Mouse (Mus musculus): ENCODE measurements at regions not wholly inside any gene's neighbourhood (a gene's known extent, or its start where the extent isn't known, plus 50 kb on each side); places are given as distances from the start of the nearest gene placed in this dataset.
A peak's percentile ranks its signal among the peaks of the same experiment; 100 is the strongest.
"Not testable (repeated sequence)": the region's sequence is repeated elsewhere in the genome, so short reads cannot be mapped to it uniquely, and the experiment has no call there.

GRCm38 (mm10) chr12:65379321-65379720 lies 154.0 kb downstream of the Wdr20rt start:
- no peaks in the 10 kb centered on the region for H3K9me3 ChIP-seq (ENCODE audit: control insufficient read depth, low read length)
- 95% methylated on average over 1 of the region's 1 CpGs for WGBS
- H3K27ac ChIP-seq (ENCODE audit: low read length) = no peak overlapping the region
- H3K4me1 ChIP-seq (ENCODE audit: control insufficient read depth, insufficient read depth, low read length) = no peaks in the 10 kb centered on the region
- no peaks in the 10 kb centered on the region for H3K27me3 ChIP-seq (replicated peaks; ENCODE audit: control insufficient read depth, insufficient read depth, low read length)
- no peak for ATAC-seq
- no peaks in the 10 kb centered on the region for H3K36me3 ChIP-seq (ENCODE audit: control insufficient read depth, insufficient read depth, low read length)
- H3K4me3 ChIP-seq (ENCODE audit: low read length) = no peak overlapping the region
- no peak overlapping the region for H3K9ac ChIP-seq (ENCODE audit: low read depth, low read length)
- H3K4me2 ChIP-seq (ENCODE audit: low read depth, low read length) = no peak overlapping the region

- H3K4me3 ChIP-seq (ENCODE audit: low read length) = no peak overlapping the region
- ATAC-seq = no peak
- 55% methylated on average over 5 of the region's 5 CpGs for WGBS
- no peaks in the 10 kb centered on the region for H3K27me3 ChIP-seq (replicated peaks; ENCODE audit: control insufficient read depth, insufficient read depth, low read length)
- H3K4me1 ChIP-seq (ENCODE audit: control insufficient read depth, insufficient read depth, low read length) = no peaks in the 10 kb centered on the region
- H3K9me3 ChIP-seq (ENCODE audit: control insufficient read depth, low read length) = no peaks in the 10 kb centered on the region
- no peak overlapping the region for H3K9ac ChIP-seq (ENCODE audit: low read depth, low read length)
- no peak overlapping the region for H3K27ac ChIP-seq (ENCODE audit: low read length)
- no peak overlapping the region for H3K4me2 ChIP-seq (ENCODE audit: low read depth, low read length)
- H3K36me3 ChIP-seq (ENCODE audit: control insufficient read depth, insufficient read depth, low read length) = no peaks in the 10 kb centered on the region
Observed at GRCm38 (mm10) chr12:65382118-65382791, 156.9 kb downstream of the Wdr20rt start.

- 93% methylated on average over 11 of the region's 11 CpGs for WGBS
- H3K36me3 ChIP-seq (ENCODE audit: control insufficient read depth, insufficient read depth, low read length); H3K4me3 ChIP-seq (ENCODE audit: low read length); ATAC-seq; H3K4me1 ChIP-seq (ENCODE audit: control insufficient read depth, insufficient read depth, low read length); H3K4me2 ChIP-seq (ENCODE audit: low read depth, low read length); H3K27ac ChIP-seq (ENCODE audit: low read length); H3K9ac ChIP-seq (ENCODE audit: low read depth, low read length); H3K27me3 ChIP-seq (replicated peaks; ENCODE audit: control insufficient read depth, insufficient read depth, low read length); H3K9me3 ChIP-seq (ENCODE audit: control insufficient read depth, low read length): not testable (repeated sequence)
Observed at GRCm38 (mm10) chr12:65382796-65383195, 157.5 kb downstream of the Wdr20rt start.

GRCm38 (mm10) chr12:65386005-65386645 lies 160.8 kb downstream of the Wdr20rt start:
- no peaks in the 10 kb centered on the region for H3K4me1 ChIP-seq (ENCODE audit: control insufficient read depth, insufficient read depth, low read length)
- H3K4me3 ChIP-seq (ENCODE audit: low read length) = no peak overlapping the region
- H3K27ac ChIP-seq (ENCODE audit: low read length) = no peak overlapping the region
- no peaks in the 10 kb centered on the region for H3K9me3 ChIP-seq (ENCODE audit: control insufficient read depth, low read length)
- WGBS = 65% methylated on average over 2 of the region's 2 CpGs
- H3K27me3 ChIP-seq (replicated peaks; ENCODE audit: control insufficient read depth, insufficient read depth, low read length) = no peaks in the 10 kb centered on the region
- H3K9ac ChIP-seq (ENCODE audit: low read depth, low read length) = no peak overlapping the region
- ATAC-seq = no peak
- no peaks in the 10 kb centered on the region for H3K36me3 ChIP-seq (ENCODE audit: control insufficient read depth, insufficient read depth, low read length)
- H3K4me2 ChIP-seq (ENCODE audit: low read depth, low read length) = no peak overlapping the region

GRCm38 (mm10) chr12:65387042-65387441 lies 161.7 kb downstream of the Wdr20rt start:
- H3K27me3 ChIP-seq (replicated peaks; ENCODE audit: control insufficient read depth, insufficient read depth, low read length) = no peaks in the 10 kb centered on the region
- H3K4me1 ChIP-seq (ENCODE audit: control insufficient read depth, insufficient read depth, low read length) = no peaks in the 10 kb centered on the region
- H3K4me3 ChIP-seq (ENCODE audit: low read length) = no peak overlapping the region
- no peak overlapping the region for H3K4me2 ChIP-seq (ENCODE audit: low read depth, low read length)
- H3K36me3 ChIP-seq (ENCODE audit: control insufficient read depth, insufficient read depth, low read length) = no peaks in the 10 kb centered on the region
- ATAC-seq = peak; percentile 63
- no peak overlapping the region for H3K9ac ChIP-seq (ENCODE audit: low read depth, low read length)
- H3K9me3 ChIP-seq (ENCODE audit: control insufficient read depth, low read length) = no peaks in the 10 kb centered on the region
- H3K27ac ChIP-seq (ENCODE audit: low read length) = no peak overlapping the region

- H3K4me3 ChIP-seq (ENCODE audit: low read length) = no peak overlapping the region
- H3K36me3 ChIP-seq (ENCODE audit: control insufficient read depth, insufficient read depth, low read length) = no peaks in the 10 kb centered on the region
- H3K9me3 ChIP-seq (ENCODE audit: control insufficient read depth, low read length) = no peaks in the 10 kb centered on the region
- no peaks in the 10 kb centered on the region for H3K27me3 ChIP-seq (replicated peaks; ENCODE audit: control insufficient read depth, insufficient read depth, low read length)
- H3K9ac ChIP-seq (ENCODE audit: low read depth, low read length) = no peak overlapping the region
- no peak overlapping the region for H3K4me2 ChIP-seq (ENCODE audit: low read depth, low read length)
- H3K27ac ChIP-seq (ENCODE audit: low read length) = no peak overlapping the region
- 73% methylated on average over 2 of the region's 2 CpGs for WGBS
- no peak for ATAC-seq
- no peaks in the 10 kb centered on the region for H3K4me1 ChIP-seq (ENCODE audit: control insufficient read depth, insufficient read depth, low read length)
Observed at GRCm38 (mm10) chr12:65389512-65389911, 164.2 kb downstream of the Wdr20rt start.

- H3K27me3 ChIP-seq (replicated peaks; ENCODE audit: control insufficient read depth, insufficient read depth, low read length) = no peaks in the 10 kb centered on the region
- no peak for ATAC-seq
- H3K9me3 ChIP-seq (ENCODE audit: control insufficient read depth, low read length) = no peaks in the 10 kb centered on the region
- no peak overlapping the region for H3K9ac ChIP-seq (ENCODE audit: low read depth, low read length)
- H3K4me3 ChIP-seq (ENCODE audit: low read length) = no peak overlapping the region
- no peak overlapping the region for H3K4me2 ChIP-seq (ENCODE audit: low read depth, low read length)
- 93% methylated on average over 6 of the region's 6 CpGs for WGBS
- no peak overlapping the region for H3K27ac ChIP-seq (ENCODE audit: low read length)
- no peaks in the 10 kb centered on the region for H3K36me3 ChIP-seq (ENCODE audit: control insufficient read depth, insufficient read depth, low read length)
- H3K4me1 ChIP-seq (ENCODE audit: control insufficient read depth, insufficient read depth, low read length) = no peaks in the 10 kb centered on the region
Observed at GRCm38 (mm10) chr12:65390330-65390729, 165.0 kb downstream of the Wdr20rt start.

- 46% methylated on average over 8 of the region's 8 CpGs for WGBS
- ATAC-seq = peak; percentile 86
- Histone ChIP-seq H3K27ac (ENCODE audit: low read length) (no peak overlapping the region), H3K4me3 (ENCODE audit: low read length) (no peak overlapping the region), H3K4me2 (ENCODE audit: low read depth, low read length) (no peak overlapping the region), H3K9ac (ENCODE audit: low read depth, low read length) (no peak overlapping the region), H3K36me3 (ENCODE audit: control insufficient read depth, insufficient read depth, low read length) (no peaks in the 10 kb centered on the region), H3K9me3 (ENCODE audit: control insufficient read depth, low read length) (no peaks in the 10 kb centered on the region), H3K27me3 (replicated peaks; ENCODE audit: control insufficient read depth, insufficient read depth, low read length) (no peaks in the 10 kb centered on the region), H3K4me1 (ENCODE audit: control insufficient read depth, insufficient read depth, low read length) (no peaks in the 10 kb centered on the region)
Observed at GRCm38 (mm10) chr12:65401728-65402419, 176.6 kb downstream of the Wdr20rt start.

GRCm38 (mm10) chr12:65403124-65403523 lies 177.8 kb downstream of the Wdr20rt start:
- H3K9me3 ChIP-seq (ENCODE audit: control insufficient read depth, low read length) = no peaks in the 10 kb centered on the region
- H3K27ac ChIP-seq (ENCODE audit: low read length) = no peak overlapping the region
- no peaks in the 10 kb centered on the region for H3K27me3 ChIP-seq (replicated peaks; ENCODE audit: control insufficient read depth, insufficient read depth, low read length)
- H3K4me3 ChIP-seq (ENCODE audit: low read length) = no peak overlapping the region
- no peak overlapping the region for H3K9ac ChIP-seq (ENCODE audit: low read depth, low read length)
- no peak overlapping the region for H3K4me2 ChIP-seq (ENCODE audit: low read depth, low read length)
- H3K4me1 ChIP-seq (ENCODE audit: control insufficient read depth, insufficient read depth, low read length) = no peaks in the 10 kb centered on the region
- WGBS = 93% methylated on average over 2 of the region's 2 CpGs
- no peak for ATAC-seq
- no peaks in the 10 kb centered on the region for H3K36me3 ChIP-seq (ENCODE audit: control insufficient read depth, insufficient read depth, low read length)
